Mouse (Mus musculus): ENCODE data around the gene Gm17324. TPM values are rescaled to one million over a fixed set of nuclear protein-coding genes. Genes with fewer than 3 reads are reported as not detected.

The Gm17324 gene
- total RNA-seq, 2 experiments from 2014 or later: 0.88 to 1.8 TPM

Small RNA genes lying within 50 kb of the gene (microRNA-seq; reads per million reads assigned to microRNA genes)
- gene Gm26377: not detected

Other genes with a start within 250 kb of the Gm17324 start
- gene Gsta1, start 218.1 kb downstream of the Gm17324 start, total RNA-seq (2021): not detected
- not detected for gene Gm3776, start 191.7 kb downstream of the Gm17324 start, total RNA-seq (2021)
- not detected for gene Gm10639, start 158.9 kb downstream of the Gm17324 start, total RNA-seq (2021)
- not detected for gene Omt2a, start 134.0 kb downstream of the Gm17324 start, total RNA-seq (2021)
- not detected for gene Omt2b, start 121.2 kb downstream of the Gm17324 start, total RNA-seq (2021)
- not detected for gene Gsta2, start 93.0 kb downstream of the Gm17324 start, total RNA-seq (2021)
- 1 to 10 TPM in 1 of 2 experiments, under 1 TPM in 1; 0.60 to 1.3 TPM for gene Dppa5a, start 80.6 kb downstream of the Gm17324 start, total RNA-seq (2021)
- gene Ooep, start 70.1 kb downstream of the Gm17324 start, total RNA-seq (2021): under 1 TPM; 0.30 to 0.32 TPM
- not detected for gene Ddx43, start 53.0 kb downstream of the Gm17324 start, total RNA-seq (2021)
- gene Cgas, start 5.5 kb downstream of the Gm17324 start, total RNA-seq (2021): under 1 TPM; 0.66 to 0.83 TPM
- gene Mto1, start 578 bp downstream of the Gm17324 start, total RNA-seq (2021): 10 to 100 TPM; 21.1 to 21.2 TPM
- 1,000 to 10,000 TPM; 3,801 to 3,978 TPM for gene Eef1a1, start 40.4 kb upstream of the Gm17324 start, total RNA-seq (2021)
- gene Slc17a5, start 139.3 kb upstream of the Gm17324 start, total RNA-seq (2021): 10 to 100 TPM; 14.5 to 17.3 TPM
- gene Cd109, start 166.8 kb upstream of the Gm17324 start, total RNA-seq (2021): 1 to 10 TPM; 1.4 to 1.7 TPM

All from left cerebral cortex, postnatal 10 days (tissue).